Mouse (Mus musculus): ENCODE measurements at regions not wholly inside any gene's neighbourhood (a gene's known extent, or its start where the extent isn't known, plus 50 kb on each side); places are given as distances from the start of the nearest gene placed in this dataset.

- in situ Hi-C loops (cut with MboI) = no loop called here
Measured at GRCm38 (mm10) chr1:63851476-63852094, 82.5 kb upstream of the 4933402D24Rik start.

- in situ Hi-C loops (cut with MboI) = no loop called here
Measured at GRCm38 (mm10) chr1:63850262-63850661, 81.2 kb upstream of the 4933402D24Rik start.

GRCm38 (mm10) chr1:63828174-63828844 is 59.2 kb upstream of the 4933402D24Rik start:
- in situ Hi-C loops (cut with MboI) = no loop called here

- in situ Hi-C loops (cut with MboI) = no loop called here
Measured at GRCm38 (mm10) chr1:63820614-63821270, 51.7 kb upstream of the 4933402D24Rik start.

DNA sequence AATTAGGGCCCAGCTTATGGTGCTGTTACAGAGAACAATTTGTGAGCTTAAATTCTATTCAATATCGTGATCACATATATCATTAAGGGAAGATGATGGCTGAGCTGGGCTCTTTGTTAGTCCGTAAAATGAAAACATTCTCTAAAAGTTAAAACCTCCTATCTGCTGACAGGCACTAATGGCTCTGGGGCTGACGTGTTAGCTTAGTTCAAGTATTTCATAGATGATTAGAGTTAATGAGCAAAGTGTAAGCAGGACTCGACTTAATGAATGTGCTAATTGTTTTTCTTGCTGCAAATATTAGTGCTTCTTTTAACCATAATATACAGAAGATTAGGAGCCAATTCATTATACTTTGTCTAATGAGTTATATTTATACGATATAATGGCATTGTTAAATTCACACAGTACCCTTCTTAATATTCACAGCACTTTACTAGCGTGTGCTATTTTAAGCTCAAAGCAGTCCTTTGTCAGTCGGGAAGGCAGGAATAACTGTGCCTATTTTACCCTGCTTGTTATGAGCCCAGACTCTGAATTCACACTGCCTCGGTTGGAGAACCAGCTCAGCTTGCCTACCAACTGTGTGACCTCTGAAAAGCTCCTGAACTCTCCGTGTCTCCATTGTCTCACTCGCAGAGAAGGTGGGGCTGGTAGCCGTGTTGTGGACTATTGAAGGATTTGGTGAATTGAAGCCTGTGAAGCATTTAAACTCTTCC is 50.6 kb upstream of the 4933402D24Rik start:
- in situ Hi-C loops (cut with MboI) = no loop called here

Data from mature B cell (primary cell).